Mouse (Mus musculus): ENCODE results near the gene Gbe1.

- no peak for TF ChIP-seq TCF12 (IDR thresholded peaks at IDR 0.05; ENCODE audit: insufficient read depth, poor library complexity, severe bottlenecking)
- TF ChIP-seq USF1 (IDR thresholded peaks at IDR 0.05; ENCODE audit: low read depth), result no peak
- no peak for TF ChIP-seq POLR2A (IDR thresholded peaks at IDR 0.05; ENCODE audit: insufficient read length, low read depth)
- TF ChIP-seq MYOG (IDR thresholded peaks at IDR 0.05; ENCODE audit: control insufficient read depth in 1 of 3, insufficient read depth in 1 of 3, insufficient read length in 2 of 3, low read depth in 2 of 3), result no peak
- no peak for TF ChIP-seq MAX (IDR thresholded peaks at IDR 0.05; ENCODE audit: low read depth)
- TF ChIP-seq REST (IDR thresholded peaks at IDR 0.05; ENCODE audit: insufficient read depth, insufficient read length), result no peak
- TF ChIP-seq E2F4 (IDR thresholded peaks at IDR 0.05; ENCODE audit: insufficient read depth), result no peak
- no peak for TF ChIP-seq TCF3 (IDR thresholded peaks at IDR 0.05; ENCODE audit: insufficient read length, low read depth)
- TF ChIP-seq POLR2AphosphoS2 (IDR thresholded peaks at IDR 0.05; ENCODE audit: insufficient read length, low read depth), result no peak
- no peak for TF ChIP-seq SRF (IDR thresholded peaks at IDR 0.05; ENCODE audit: control insufficient read depth, insufficient read length, low read depth)
- no peak for TF ChIP-seq MYOD1 (IDR thresholded peaks at IDR 0.05; ENCODE audit: control insufficient read depth in 1 of 3, insufficient read length in 2 of 3, low read depth in 2 of 3)
These were observed 161.8 kb downstream of the Gbe1 start for GRCm38 (mm10) chr16:70475583-70475982.

Measured in myocyte (in vitro differentiated cells).